Mouse (Mus musculus) kidney, embryonic 14.5 days (tissue): ENCODE results near the gene Mms22l. TPM values are rescaled to one million over a fixed set of nuclear protein-coding genes. Genes with fewer than 3 reads are reported as not detected.

Experiments used
- ATAC-seq: fragments of 200-750 bp; cut with Nextera tagmentation; 2 replicates; pipeline ENCODE4 v1.8.0; 2017; ENCODE audit warnings: moderate number of reproducible peaks, mild to moderate bottlenecking, moderate TSS enrichment, moderate library complexity; ENCODE audit not compliant: low FRiP score, low TSS enrichment
- H3K27ac ChIP-seq: fragments of 300-500 bp; sonication (generic); 2 replicates; pipeline ENCODE4 v1.5.1; 2014; ENCODE audit warnings: low read depth, mild to moderate bottlenecking, low read length, moderate library complexity, mixed read lengths
- H3K27me3 ChIP-seq: fragments of 300-500 bp; sonication (generic); 2 replicates; pipeline ENCODE4 v1.6.1; 2014; ENCODE audit warnings: mild to moderate bottlenecking, low read length; ENCODE audit not compliant: control insufficient read depth, insufficient read depth
- H3K36me3 ChIP-seq: fragments of 300-500 bp; sonication (generic); 2 replicates; pipeline ENCODE4 v1.6.1; 2014; ENCODE audit warnings: low read length, mixed read lengths; ENCODE audit not compliant: control insufficient read depth, insufficient read depth
- H3K4me1 ChIP-seq: fragments of 300-500 bp; sonication (generic); 2 replicates; pipeline ENCODE4 v1.6.1; 2014; ENCODE audit warnings: low read length, mixed read lengths; ENCODE audit not compliant: control insufficient read depth, insufficient read depth
- H3K4me2 ChIP-seq: fragments of 300-500 bp; sonication (generic); replicated peaks from 2 replicates; pipeline ENCODE4 v1.6.1; 2014; ENCODE audit warnings: low read depth, mild to moderate bottlenecking, low read length
- H3K4me3 ChIP-seq: fragments of 300-500 bp; sonication (generic); 2 replicates; pipeline ENCODE4 v1.5.1; 2014; ENCODE audit warnings: mild to moderate bottlenecking, low read length
- H3K9ac ChIP-seq: fragments of 300-500 bp; sonication (generic); 2 replicates; pipeline ENCODE4 v1.6.1; 2014; ENCODE audit warnings: low read depth, mild to moderate bottlenecking, low read length, moderate library complexity
- H3K9me3 ChIP-seq: fragments of 300-500 bp; sonication (generic); 2 replicates; pipeline ENCODE4 v1.6.1; 2016; ENCODE audit warnings: low read length; ENCODE audit not compliant: control insufficient read depth
- WGBS: fragments of 180-500 bp; shearing (Covaris S2); extraction: QIAGEN DNeasy Blood & Tissue Kit; methylation state at CpG from one replicate; pipeline ENCODE4 v1.1.7; 2014; 5-methylcytosine and 5-hydroxymethylcytosine counted together
- polyA plus RNA-seq: library from polyadenylated mRNA; unstranded; fragments of >200 nt; fragmentation: Nextera tagmentation; extraction: Ambion mirVana; gene quantifications from 2 replicates; pipeline ENCODE4 v1.2.1, GENCODE M21; 2014

Gene Mms22l
- polyA plus RNA-seq, 1 experiment from 2014 or later, result 44.8 TPM

GRCm38 (mm10) chr4:24601711-24602110 is 105.5 kb downstream of the Mms22l start:
- Histone ChIP-seq H3K27ac (no peak overlapping the region), H3K9ac (no peak overlapping the region), H3K36me3 (peaks cover 49% of the 10 kb centered on the region), H3K27me3 (no peaks in the 10 kb centered on the region), H3K4me1 (no peaks in the 10 kb centered on the region), H3K9me3 (no peaks in the 10 kb centered on the region), H3K4me3 (no peak overlapping the region), H3K4me2 (no peak overlapping the region)
- ATAC-seq, result no peak
- 93% methylated on average over 6 of the region's 6 CpGs for WGBS

GRCm38 (mm10) chr4:24609085-24609484 is 112.8 kb downstream of the Mms22l start:
- no peak overlapping the region for H3K4me2 ChIP-seq
- WGBS, result 72% methylated on average over 3 of the region's 3 CpGs
- ATAC-seq, result no peak
- no peaks in the 10 kb centered on the region for H3K27me3 ChIP-seq
- H3K36me3 ChIP-seq, result no peaks in the 10 kb centered on the region; the same call in 1 of the 2 replicates
- H3K9me3 ChIP-seq, result no peaks in the 10 kb centered on the region
- no peak overlapping the region for H3K27ac ChIP-seq
- no peaks in the 10 kb centered on the region for H3K4me1 ChIP-seq
- no peak overlapping the region for H3K9ac ChIP-seq
- H3K4me3 ChIP-seq, result no peak overlapping the region

- Histone ChIP-seq H3K4me1 (no peaks in the 10 kb centered on the region), H3K27me3 (no peaks in the 10 kb centered on the region), H3K9me3 (no peaks in the 10 kb centered on the region), H3K9ac (no peak overlapping the region), H3K4me2 (no peak overlapping the region), H3K36me3 (no peaks in the 10 kb centered on the region; the same call in 1 of the 2 replicates), H3K4me3 (no peak overlapping the region), H3K27ac (no peak overlapping the region)
- 97% methylated on average over 2 of the region's 2 CpGs for WGBS
- no peak for ATAC-seq
These were observed 113.3 kb downstream of the Mms22l start for GRCm38 (mm10) chr4:24609564-24609963.

GRCm38 (mm10) chr4:24620005-24620404 is 123.8 kb downstream of the Mms22l start:
- Histone ChIP-seq H3K4me2 (no peak overlapping the region), H3K27me3 (no peaks in the 10 kb centered on the region), H3K4me3 (no peak overlapping the region), H3K36me3 (no peaks in the 10 kb centered on the region), H3K4me1 (no peaks in the 10 kb centered on the region), H3K9me3 (no peaks in the 10 kb centered on the region), H3K9ac (no peak overlapping the region), H3K27ac (no peak overlapping the region)
- 58% methylated on average over 6 of the region's 6 CpGs for WGBS
- ATAC-seq, result peak; percentile 60; the same call in 1 of the 2 replicates

- Histone ChIP-seq H3K4me1 (no peaks in the 10 kb centered on the region), H3K9ac (no peak overlapping the region), H3K9me3 (no peaks in the 10 kb centered on the region), H3K4me2 (no peak overlapping the region), H3K36me3 (no peaks in the 10 kb centered on the region), H3K4me3 (no peak overlapping the region), H3K27me3 (no peaks in the 10 kb centered on the region), H3K27ac (no peak overlapping the region)
- 92% methylated on average over 5 of the region's 5 CpGs for WGBS
- no peak; the same call in 1 of the 2 replicates for ATAC-seq
These were observed 124.2 kb downstream of the Mms22l start for GRCm38 (mm10) chr4:24620440-24620839.

- 75% methylated on average over 9 of the region's 9 CpGs for WGBS
- Histone ChIP-seq H3K36me3 (no peaks in the 10 kb centered on the region), H3K9ac (no peak overlapping the region), H3K27ac (no peak overlapping the region), H3K4me2 (no peak overlapping the region), H3K4me3 (no peak overlapping the region), H3K9me3 (no peaks in the 10 kb centered on the region), H3K4me1 (no peaks in the 10 kb centered on the region), H3K27me3 (no peaks in the 10 kb centered on the region)
- ATAC-seq, result no peak
These were observed 125.4 kb downstream of the Mms22l start for GRCm38 (mm10) chr4:24621422-24622187.

GRCm38 (mm10) chr4:24625951-24626584 is 129.8 kb downstream of the Mms22l start:
- Histone ChIP-seq H3K9me3 (no peaks in the 10 kb centered on the region), H3K4me1 (no peaks in the 10 kb centered on the region), H3K27me3 (no peaks in the 10 kb centered on the region), H3K4me2 (no peak overlapping the region), H3K27ac (no peak overlapping the region), H3K4me3 (no peak overlapping the region), H3K9ac (no peak overlapping the region), H3K36me3 (no peaks in the 10 kb centered on the region)
- ATAC-seq, result no peak
- 72% methylated on average over 13 of the region's 13 CpGs for WGBS

GRCm38 (mm10) chr4:24626686-24627085 is 130.4 kb downstream of the Mms22l start:
- H3K9ac ChIP-seq, result no peak overlapping the region
- no peak for ATAC-seq
- H3K4me3 ChIP-seq, result no peak overlapping the region

GRCm38 (mm10) chr4:24627871-24628270 is 131.6 kb downstream of the Mms22l start:
- 60% methylated on average over 1 of the region's 1 CpGs for WGBS
- Histone ChIP-seq H3K4me2 (no peak overlapping the region), H3K4me1 (0 out of 2 replicates have a peak, but pooled peaks cover 4% of the 10 kb centered on the region), H3K4me3 (no peak overlapping the region), H3K36me3 (no peaks in the 10 kb centered on the region), H3K9me3 (no peaks in the 10 kb centered on the region), H3K27ac (no peak overlapping the region), H3K9ac (no peak overlapping the region), H3K27me3 (no peaks in the 10 kb centered on the region)
- no peak for ATAC-seq

More at GRCm38 (mm10) chr4:24626686-24627085, 130.4 kb downstream of the Mms22l start:
- Histone ChIP-seq H3K36me3 (no peaks in the 10 kb centered on the region), H3K4me1 (no peaks in the 10 kb centered on the region), H3K27me3 (no peaks in the 10 kb centered on the region), H3K4me2 (no peak overlapping the region), H3K27ac (no peak overlapping the region), H3K9me3 (no peaks in the 10 kb centered on the region)
- 67% methylated on average over 4 of the region's 4 CpGs for WGBS
